ENCODE assay signal across 9 mouse cellular contexts in genomic region chr2:155073347-155073746, GRCm38 (mm10). TPM values are rescaled to one million over a fixed set of nuclear protein-coding genes. Genes with fewer than 3 reads are reported as not detected.
DNase-seq lines count a peak whose midpoint lies in the region; ATAC-seq and TF ChIP-seq lines count a peak whose summit lies in the region.
"Had no signal": no experiment of that assay in that cellular context is flagged by ENCODE, and none has a peak within 500 bp of the region (broad histone marks: within the 10 kb centered on the region; RNA-seq: fewer than 3 reads in every experiment).

No protein-coding gene starts in this region.

- 17% methylated on average over 3 of the region's 3 CpGs for WGBS in kidney, adult 2 months
- 23% methylated on average over 3 of the region's 3 CpGs for WGBS in hindbrain, embryonic 15.5 days
- WGBS in midbrain, embryonic 13.5 days, result 20% methylated on average over 3 of the region's 3 CpGs

- TF ChIP-seq POLR2A in kidney, adult 2 months (IDR thresholded peaks at IDR 0.05; ENCODE audit: low read depth, low read length), result no peak
- no peak for TF ChIP-seq POLR2A in cortical plate, adult 2 months (IDR thresholded peaks at IDR 0.05; ENCODE audit: extremely low read depth, insufficient read depth, low read length)

- H3K27me3 ChIP-seq in kidney, adult 2 months (replicated peaks; ENCODE audit: control insufficient read depth, insufficient read depth, low read length), result no peaks in the 10 kb centered on the region
- H3K27me3 ChIP-seq in hindbrain, embryonic 15.5 days, result no peaks in the 10 kb centered on the region
- H3K27me3 ChIP-seq in midbrain, embryonic 13.5 days, result no peaks in the 10 kb centered on the region
- H3K27me3 ChIP-seq: Patski had no signal

- H3K9me3 ChIP-seq in hindbrain, embryonic 15.5 days, result no peaks in the 10 kb centered on the region
- H3K9me3 ChIP-seq in midbrain, embryonic 13.5 days, result no peaks in the 10 kb centered on the region

- peaks cover 15% of the 10 kb centered on the region for H3K4me1 ChIP-seq in kidney, adult 2 months (ENCODE audit: control insufficient read depth, insufficient read depth, low read length)
- peaks cover 4% of the 10 kb centered on the region; the same call in 1 of the 2 replicates for H3K4me1 ChIP-seq in cortical plate, adult 2 months (ENCODE audit: control insufficient read depth, insufficient read depth, low read length)
- H3K4me1 ChIP-seq in hindbrain, embryonic 15.5 days (replicated peaks), result peaks cover 26% of the 10 kb centered on the region
- H3K4me1 ChIP-seq in midbrain, embryonic 13.5 days (replicated peaks), result peaks cover 26% of the 10 kb centered on the region

- H3K9ac ChIP-seq in hindbrain, embryonic 15.5 days, result peak overlapping the region; percentile 60
- peak overlapping the region; percentile 69 for H3K9ac ChIP-seq in midbrain, embryonic 13.5 days (replicated peaks)

- peak overlapping the region; percentile 33 for H3K27ac ChIP-seq in kidney, adult 2 months (ENCODE audit: insufficient read depth, low read depth, low read length)
- no peak overlapping the region for H3K27ac ChIP-seq in cortical plate, adult 2 months (ENCODE audit: insufficient read depth, low read length)
- peak overlapping the region; percentile 84 for H3K27ac ChIP-seq in hindbrain, embryonic 15.5 days (replicated peaks)
- H3K27ac ChIP-seq in midbrain, embryonic 13.5 days, result peak overlapping the region; percentile 83

- H3K4me3 ChIP-seq in kidney, adult 2 months (ENCODE audit: insufficient read depth, low read depth, low read length), result peak overlapping the region; percentile 31
- peak overlapping the region; percentile 42; the same call in 1 of the 2 replicates for H3K4me3 ChIP-seq in cortical plate, adult 2 months (ENCODE audit: insufficient read depth, low read length)
- peak overlapping the region; percentile 79 for H3K4me3 ChIP-seq in hindbrain, embryonic 15.5 days
- H3K4me3 ChIP-seq in midbrain, embryonic 13.5 days (replicated peaks), result peak overlapping the region; percentile 54

- H3K4me2 ChIP-seq in hindbrain, embryonic 15.5 days, result peak overlapping the region; percentile 65
- peak overlapping the region; percentile 61 for H3K4me2 ChIP-seq in midbrain, embryonic 13.5 days (replicated peaks)

- no peak for ATAC-seq in hindbrain, embryonic 15.5 days (ENCODE audit: low FRiP score, low read depth)
- no peak for ATAC-seq in midbrain, embryonic 13.5 days

- intact Hi-C loops in left cerebral cortex, postnatal 4 days (cut with DNase I), result no loop called here

- TF ChIP-seq CTCF in kidney, adult 2 months (conservative IDR thresholded peaks at IDR 0.05; ENCODE audit: insufficient read depth, insufficient read length, low read depth, low read length), result no peak
- TF ChIP-seq CTCF in cortical plate, adult 2 months (IDR thresholded peaks at IDR 0.05; ENCODE audit: extremely low read depth, insufficient read depth, low read length), result no peak

- DNase-seq in kidney, adult 2 months, result no peak
- no peak for DNase-seq in kidney, postnatal 36 days
- no peak for DNase-seq in gastrocnemius, postnatal 25 days
- no peak for DNase-seq in left cerebral cortex, postnatal 4 days
- DNase-seq in embryo, embryonic 11 days, result no peak

- no peaks in the 10 kb centered on the region for H3K36me3 ChIP-seq in kidney, adult 2 months (ENCODE audit: control insufficient read depth, insufficient read depth, low read length)
- peaks cover 1% of the 10 kb centered on the region; the same call in 1 of the 2 replicates for H3K36me3 ChIP-seq in hindbrain, embryonic 15.5 days
- H3K36me3 ChIP-seq in midbrain, embryonic 13.5 days, result peaks cover 3% of the 10 kb centered on the region

RNA-seq across cellular contexts. Expression of gene Ahcy, which starts 0.9 kb away (rescaled TPM):
- polyA plus RNA-seq in kidney, adult 2 months (2012; rRNA removed), result 250 and 263 TPM in 2 replicates
- polyA plus RNA-seq in cortical plate, adult 2 months (2012; rRNA removed), result 28.5 and 30.6 TPM in 2 replicates
- polyA plus RNA-seq in hindbrain, embryonic 15.5 days (2015; fragmentation: Nextera tagmentation; extraction: Ambion mirVana), result 35.1 and 37.2 TPM in 2 replicates
- 44.6 and 45.2 TPM in 2 replicates for polyA plus RNA-seq in midbrain, embryonic 13.5 days (2015; fragmentation: Nextera tagmentation; extraction: Ambion mirVana)
- 10 to 100 TPM; 15.3 to 16.0 TPM for total RNA-seq in gastrocnemius, postnatal 25 days (2021)
- total RNA-seq in left cerebral cortex, postnatal 4 days (2021), result 10 to 100 TPM; 22.0 to 23.0 TPM

RNA-seq across cellular contexts. Expression of gene Gm14226, which starts 55.3 kb away (rescaled TPM):
- 0.76 and 0.89 TPM in 2 replicates for polyA plus RNA-seq in kidney, adult 2 months (2012; rRNA removed)
- 0.04 and 0.15 TPM in 2 replicates for polyA plus RNA-seq in cortical plate, adult 2 months (2012; rRNA removed)
- 0.18 and 0.23 TPM in 2 replicates for polyA plus RNA-seq in hindbrain, embryonic 15.5 days (2015; fragmentation: Nextera tagmentation; extraction: Ambion mirVana)
- 0.12 and 0.18 TPM in 2 replicates for polyA plus RNA-seq in midbrain, embryonic 13.5 days (2015; fragmentation: Nextera tagmentation; extraction: Ambion mirVana)
- not detected for total RNA-seq in gastrocnemius, postnatal 25 days (2021)
- total RNA-seq in left cerebral cortex, postnatal 4 days (2021), result under 1 TPM; 0.24 to 0.30 TPM

RNA-seq across cellular contexts. Expression of gene Itch, which starts 60.0 kb away (rescaled TPM):
- polyA plus RNA-seq in kidney, adult 2 months (2012; rRNA removed), result 15.0 and 17.6 TPM in 2 replicates
- 18.5 and 20.6 TPM in 2 replicates for polyA plus RNA-seq in cortical plate, adult 2 months (2012; rRNA removed)
- polyA plus RNA-seq in hindbrain, embryonic 15.5 days (2015; fragmentation: Nextera tagmentation; extraction: Ambion mirVana), result 39.5 and 40.9 TPM in 2 replicates
- polyA plus RNA-seq in midbrain, embryonic 13.5 days (2015; fragmentation: Nextera tagmentation; extraction: Ambion mirVana), result 56.9 and 57.5 TPM in 2 replicates
- 10 to 100 TPM; 17.5 to 17.8 TPM for total RNA-seq in gastrocnemius, postnatal 25 days (2021)
- 10 to 100 TPM; 39.0 to 43.4 TPM for total RNA-seq in left cerebral cortex, postnatal 4 days (2021)
